Mouse (Mus musculus) testis, postnatal 14 days (tissue): ENCODE results near the gene Arhgef6.

Experiments
- DNase-seq: peaks from one replicate; pipeline ENCODE4 v3.0.0; 2021; ENCODE audit warnings: low spot score

Arhgef6 gene

DNA sequence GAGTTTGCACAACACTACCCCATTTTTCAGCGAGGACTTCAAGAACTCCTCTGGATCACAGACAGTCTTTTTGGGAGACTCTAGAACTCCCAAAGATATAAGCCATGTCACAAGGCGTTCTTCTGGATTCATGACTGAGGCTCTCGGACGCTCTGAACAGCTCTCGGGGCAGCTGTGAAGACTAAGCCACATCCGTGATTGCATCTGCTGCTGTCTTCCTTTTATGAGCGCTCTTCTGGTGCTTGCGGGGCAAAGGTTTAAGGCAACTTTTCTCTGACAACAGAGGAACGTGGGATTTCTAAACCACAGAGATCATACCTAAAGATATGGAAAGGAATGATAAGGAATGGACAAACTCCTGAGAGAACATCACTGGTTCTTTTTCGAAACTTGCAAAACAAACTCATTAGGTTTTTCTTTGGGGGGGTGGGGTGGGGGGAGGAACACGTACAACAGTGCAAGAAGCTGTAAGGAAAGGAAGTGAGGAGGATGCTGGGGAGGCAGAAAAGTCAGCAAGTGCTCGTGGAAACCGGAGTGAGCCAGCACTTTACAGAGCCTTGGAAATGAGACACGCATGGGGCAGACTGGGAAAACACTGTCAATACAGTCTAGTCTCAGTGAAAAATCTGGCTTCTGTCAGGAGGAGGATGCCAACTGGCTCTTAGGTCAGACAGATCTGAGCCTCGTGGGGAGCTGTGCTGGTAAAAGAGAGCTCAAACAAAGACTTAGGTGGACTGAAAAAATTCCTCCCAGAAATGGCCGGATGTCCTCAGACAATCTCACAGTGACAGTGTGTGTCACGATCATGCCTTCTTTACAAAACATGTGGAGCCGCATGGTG, at the start of gene Arhgef6:
Gene Arhgef6 (minus strand): TSS at position 359 of the 841 bp plus-strand sequence.
- DNase-seq: no peak

GRCm38 (mm10) chrX:57380915-57381314, 42.4 kb upstream of the Arhgef6 start:
- DNase-seq: no peak

GRCm38 (mm10) chrX:57378579-57378978, 40.0 kb upstream of the Arhgef6 start:
- DNase-seq: no peak

- no peak for DNase-seq
Observed at GRCm38 (mm10) chrX:57377096-57377495, 38.6 kb upstream of the Arhgef6 start.

DNA sequence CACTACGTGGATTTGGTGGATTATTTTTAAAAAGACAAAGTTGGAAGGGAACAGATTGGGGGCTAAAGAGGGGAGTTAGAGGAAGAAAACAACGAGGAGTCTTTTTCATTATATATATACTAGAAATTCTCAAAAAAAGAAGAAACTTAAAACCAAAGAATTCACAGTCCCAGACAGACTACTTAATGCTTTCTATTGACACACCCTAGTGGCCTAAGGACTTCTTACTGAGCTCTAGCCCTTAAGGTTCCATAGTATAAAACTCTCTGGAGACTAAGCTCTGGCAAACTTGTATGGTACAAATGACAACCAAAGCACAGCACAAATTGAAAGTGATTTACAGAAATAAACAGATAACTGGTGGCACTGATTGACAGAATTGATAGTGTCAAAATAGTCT, 35.5 kb upstream of the Arhgef6 start:
- no peak for DNase-seq

GRCm38 (mm10) chrX:57373543-57373942, 35.0 kb upstream of the Arhgef6 start:
- DNase-seq: no peak

DNA sequence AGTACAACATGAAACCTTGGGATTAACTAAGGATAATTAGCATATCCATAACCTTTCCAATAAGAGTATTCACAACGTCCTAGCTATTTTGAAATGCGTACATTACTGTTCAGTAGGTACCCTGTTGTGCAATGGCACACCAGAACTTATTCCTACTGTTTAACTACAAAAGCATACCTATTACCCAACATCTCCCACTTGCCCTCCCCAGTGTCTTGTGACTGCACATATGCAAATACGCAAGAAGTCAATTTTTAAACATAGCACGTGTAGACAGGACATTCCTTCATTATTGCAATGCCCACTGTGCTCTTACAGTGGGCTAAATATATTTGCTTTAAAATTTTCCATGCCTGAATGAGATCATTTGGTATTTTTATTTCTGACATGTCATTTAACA, 34.4 kb upstream of the Arhgef6 start:
- no peak for DNase-seq

DNA sequence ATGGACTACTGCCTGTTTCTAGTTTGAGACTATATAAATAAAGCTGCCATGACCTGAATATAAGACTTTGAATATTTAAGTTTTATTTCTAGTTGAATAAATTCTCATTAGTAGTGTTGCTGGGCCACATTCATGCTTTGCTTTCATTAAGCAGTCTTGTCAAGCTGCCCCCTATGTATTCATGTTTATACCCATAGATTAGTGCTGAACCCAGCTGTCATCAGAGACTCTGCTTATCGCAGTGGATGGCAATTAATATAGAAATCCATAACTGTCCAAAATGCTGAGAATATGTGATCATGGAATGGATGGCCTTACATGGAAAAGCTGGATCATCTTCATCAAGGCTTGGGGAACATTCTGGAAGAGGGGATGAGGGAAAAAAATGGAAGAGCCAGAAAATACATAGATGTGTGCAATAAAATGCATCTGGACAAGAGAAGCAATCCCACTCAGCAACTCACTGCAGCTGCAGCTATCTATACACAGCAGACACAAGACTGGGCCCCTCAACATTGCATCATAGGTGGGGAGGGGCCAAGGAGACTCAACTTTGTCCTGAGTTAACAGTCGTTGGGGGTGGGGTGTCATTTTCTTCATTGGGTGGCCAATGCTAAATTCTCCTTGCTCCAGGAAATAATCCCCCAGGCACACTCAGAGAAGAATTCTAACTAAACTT, 26.5 kb upstream of the Arhgef6 start:
- DNase-seq: no peak

- no peak for DNase-seq
Observed at GRCm38 (mm10) chrX:57359316-57359715, 20.8 kb upstream of the Arhgef6 start.

- DNase-seq: no peak
Observed at GRCm38 (mm10) chrX:57339220-57339619, 691 bp upstream of the Arhgef6 start.

DNA sequence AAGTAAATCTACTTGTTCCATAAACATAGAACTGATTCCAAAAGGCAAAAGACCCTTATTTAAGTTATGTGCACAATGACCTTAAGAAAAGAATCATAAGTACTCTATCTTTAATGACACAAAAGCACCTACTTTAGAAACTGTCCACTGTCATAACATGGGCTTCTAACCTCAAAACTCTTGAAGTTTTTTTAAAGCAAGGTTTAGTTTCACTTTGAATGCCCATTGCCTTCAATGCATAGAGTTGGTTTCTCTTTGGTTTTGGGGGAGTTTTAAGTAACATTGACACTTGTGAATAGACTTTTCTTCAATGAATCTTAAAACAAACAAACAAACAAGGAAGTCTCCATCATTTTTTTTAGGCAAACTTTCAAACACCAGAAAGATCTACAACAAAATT, 947 bp downstream of the Arhgef6 start:
- no peak for DNase-seq

DNA sequence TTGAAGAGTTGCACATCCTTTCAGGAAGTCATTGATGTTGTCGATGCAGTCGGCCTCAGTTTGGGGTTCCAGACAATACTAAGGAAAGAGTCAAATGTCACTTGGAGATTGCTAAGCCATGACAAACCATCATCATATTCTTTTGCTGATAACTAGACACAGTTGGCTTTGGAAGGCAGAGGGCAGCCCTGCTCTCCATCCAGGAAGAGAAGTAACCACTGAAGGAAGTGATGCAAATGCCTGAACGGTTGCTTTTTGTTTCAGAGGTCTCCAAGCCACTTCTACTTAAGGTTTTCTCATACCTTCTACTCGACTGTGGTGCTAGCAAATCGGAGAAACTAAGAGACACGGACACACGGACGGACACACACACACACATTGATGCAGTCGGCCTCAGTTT, 1.6 kb downstream of the Arhgef6 start:
- no peak for DNase-seq

- DNase-seq: no peak
Observed at GRCm38 (mm10) chrX:57335313-57335712, 3.2 kb downstream of the Arhgef6 start.

DNA sequence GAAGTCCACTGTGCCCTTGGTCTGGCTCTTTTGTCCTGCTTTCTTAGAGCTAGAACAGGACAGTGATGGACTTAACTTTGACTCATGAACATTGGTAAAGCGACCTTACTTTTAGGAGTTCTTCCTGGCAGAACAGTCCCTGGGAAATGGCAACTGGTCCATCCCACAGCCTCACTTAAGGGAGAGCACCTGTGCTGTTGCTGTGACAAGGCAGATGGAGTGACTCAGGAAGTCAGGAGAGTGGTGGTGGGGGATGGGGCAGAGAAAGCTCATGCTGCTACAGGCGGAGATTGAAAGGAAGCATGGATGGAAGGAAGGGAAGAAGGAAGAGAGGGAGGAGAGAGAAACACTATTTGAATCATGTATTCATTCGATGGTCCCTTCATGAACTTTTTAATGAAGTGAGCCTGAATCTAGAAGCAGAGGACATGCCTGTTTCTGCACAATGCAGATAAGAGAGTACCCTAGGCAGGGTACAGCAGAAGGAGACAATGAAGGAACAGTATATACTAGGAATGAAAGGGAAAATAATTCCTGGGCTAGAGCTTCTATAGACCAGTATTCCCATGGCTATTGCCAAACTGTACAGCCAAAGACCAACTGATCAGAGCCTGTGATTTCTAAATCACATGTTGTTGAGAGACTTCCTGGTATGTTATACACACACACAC, 10.7 kb downstream of the Arhgef6 start:
- no peak for DNase-seq

GRCm38 (mm10) chrX:57326487-57327221, 11.9 kb downstream of the Arhgef6 start:
- DNase-seq: peak; percentile 8

DNA sequence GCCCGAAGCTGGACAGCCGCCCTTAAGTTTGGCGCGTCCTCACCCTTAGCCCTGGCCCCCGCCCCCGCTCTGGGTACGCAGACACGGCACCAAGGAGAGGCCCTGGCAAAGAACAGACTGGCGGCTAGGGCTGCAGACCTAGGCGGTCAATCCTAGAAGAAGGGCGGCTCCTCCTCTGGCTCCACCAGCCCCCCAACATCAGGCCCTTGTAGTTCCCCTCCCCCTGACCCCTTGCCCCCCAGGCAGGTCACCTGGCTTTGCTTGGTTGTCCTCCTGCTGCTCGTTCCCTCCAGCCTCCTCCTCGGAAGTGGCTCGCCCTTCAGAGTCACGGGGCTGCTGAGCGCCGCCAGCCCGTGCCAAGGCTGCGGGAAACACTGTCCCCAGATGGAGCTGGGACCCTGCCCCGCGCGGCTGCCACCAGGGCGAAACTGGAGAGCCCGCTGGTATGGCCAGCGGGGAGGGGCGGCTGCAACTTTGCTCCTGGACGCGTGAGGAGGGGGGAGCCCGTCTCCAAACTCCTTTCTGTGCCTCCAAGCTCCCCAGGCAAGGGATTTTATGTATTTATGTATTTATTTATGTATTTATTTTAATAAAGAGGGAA, 12.6 kb downstream of the Arhgef6 start:
- peak; percentile 4 for DNase-seq

DNA sequence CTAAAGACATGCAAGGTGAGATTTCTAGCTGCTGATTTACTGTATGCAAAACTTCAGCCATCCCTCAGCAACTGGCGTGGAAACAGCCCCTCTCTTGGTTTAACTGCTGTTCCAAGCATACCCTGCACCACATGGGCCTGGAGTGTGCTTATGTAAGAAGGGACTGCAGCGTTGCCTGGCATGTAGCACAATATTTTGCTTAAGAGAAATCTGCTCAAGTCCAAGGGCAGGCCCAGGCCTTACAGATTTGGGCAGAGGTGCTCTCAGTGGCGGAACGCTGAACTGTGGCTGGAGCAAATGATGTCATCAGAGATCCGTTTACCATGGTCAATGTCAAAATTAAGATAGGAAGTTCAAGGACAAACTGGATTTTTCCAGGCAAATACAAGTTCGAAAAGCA, 13.6 kb downstream of the Arhgef6 start:
- no peak for DNase-seq

GRCm38 (mm10) chrX:57312066-57312465, 26.5 kb downstream of the Arhgef6 start:
- DNase-seq: no peak

- no peak for DNase-seq
Observed at GRCm38 (mm10) chrX:57309993-57310392, 28.5 kb downstream of the Arhgef6 start.

GRCm38 (mm10) chrX:57306747-57307146, 31.8 kb downstream of the Arhgef6 start:
- DNase-seq: no peak

DNA sequence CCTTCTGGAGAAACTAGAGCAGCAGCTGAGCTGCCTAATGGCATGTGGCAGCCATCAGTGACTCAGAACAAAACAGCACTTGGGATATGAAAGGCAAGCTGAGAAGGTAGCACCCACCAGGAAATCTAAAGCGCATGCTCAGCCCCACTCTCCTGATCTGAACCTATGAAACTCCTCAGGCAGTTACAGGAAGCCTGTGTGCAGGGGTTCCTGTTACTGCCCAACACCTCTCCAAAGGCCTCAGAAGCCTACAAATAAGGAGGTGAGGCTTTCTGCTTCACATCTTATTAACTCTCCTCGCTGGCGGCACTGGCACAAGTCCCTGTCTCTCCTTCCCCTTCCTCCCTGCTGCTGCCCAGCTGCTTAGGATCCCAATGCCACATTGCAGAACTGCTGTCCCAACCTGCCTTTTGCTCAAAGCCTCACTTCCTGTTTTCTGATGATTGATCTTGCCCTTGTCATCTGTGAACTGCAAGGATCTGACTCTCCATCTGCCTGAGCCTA, 33.7 kb downstream of the Arhgef6 start:
- no peak for DNase-seq
